Mouse (Mus musculus) liver, embryonic 14.5 days (tissue): ENCODE results near the gene Ccdc106. TPM values are rescaled to one million over a fixed set of nuclear protein-coding genes. Genes with fewer than 3 reads are reported as not detected.

ENCODE experiments used
- ATAC-seq: fragments of 200-750 bp; cut with Nextera tagmentation; 2 replicates; pipeline ENCODE4 v1.8.0; 2017; ENCODE audit warnings: moderate number of reproducible peaks, mild to moderate bottlenecking, moderate library complexity; ENCODE audit not compliant: insufficient read depth
- DNase-seq, 3 experiments: peaks; one replicate each; pipeline ENCODE4 v3.0.0-alpha.2; 2012 to 2013; ENCODE audit warnings: low read depth in 3 of 3, low spot score in 3 of 3
- H3K27ac ChIP-seq: fragments of 300-500 bp; sonication (generic); 2 replicates; pipeline ENCODE4 v1.5.1; 2014; ENCODE audit warnings: moderate library complexity, mild to moderate bottlenecking, control low read depth, inconsistent platforms
- H3K27me3 ChIP-seq: fragments of 300-500 bp; sonication (generic); 2 replicates; pipeline ENCODE4 v1.6.1; 2014; ENCODE audit warnings: mild to moderate bottlenecking, low read length, moderate library complexity; ENCODE audit not compliant: control insufficient read depth, insufficient read depth
- H3K36me3 ChIP-seq: fragments of 300-500 bp; sonication (generic); replicated peaks from 2 replicates; pipeline ENCODE4 v1.6.1; 2014; ENCODE audit warnings: low read depth; ENCODE audit not compliant: control insufficient read depth, insufficient read depth
- H3K4me1 ChIP-seq, 2 experiments: fragments of 200-500 bp in 1 of 2; fragments of 300-500 bp in 1 of 2; sonication (generic) in 1 of 2; replicated peaks; 2 replicates each; pipeline ENCODE4 v1.6.1; 2012 to 2014; ENCODE audit warnings: antibody characterized with exemption in 1 of 2, inconsistent platforms in 1 of 2, low read length in 1 of 2; ENCODE audit not compliant: control insufficient read depth in 2 of 2, insufficient read depth in 2 of 2
- H3K4me2 ChIP-seq: fragments of 300-500 bp; sonication (generic); 2 replicates; pipeline ENCODE4 v1.6.1; 2014; ENCODE audit warnings: low read depth, mild to moderate bottlenecking, control low read depth, moderate library complexity
- H3K4me3 ChIP-seq, 2 experiments: fragments of 200-500 bp in 1 of 2; fragments of 300-500 bp in 1 of 2; sonication (generic) in 1 of 2; 2 replicates each; pipeline ENCODE4 v1.5.1; 2012 to 2014; ENCODE audit warnings: low read depth in 2 of 2, low read length in 2 of 2, mild to moderate bottlenecking in 2 of 2, control low read depth in 1 of 2, inconsistent platforms in 1 of 2, moderate library complexity in 1 of 2; ENCODE audit not compliant: insufficient read depth in 1 of 2
- H3K9ac ChIP-seq: fragments of 300-500 bp; sonication (generic); replicated peaks from 2 replicates; pipeline ENCODE4 v1.6.1; 2014; ENCODE audit warnings: mild to moderate bottlenecking, control low read depth, moderate library complexity
- H3K9me3 ChIP-seq: fragments of 300-500 bp; sonication (generic); 2 replicates; pipeline ENCODE4 v1.6.1; 2016; ENCODE audit warnings: low read length, mixed read lengths; ENCODE audit not compliant: control insufficient read depth
- CTCF ChIP-seq: IDR thresholded peaks from 2 replicates; pipeline ENCODE4 v1.5.1; 2016; ENCODE audit warnings: antibody characterized with exemption, low read depth, control low read depth
- EP300 ChIP-seq: IDR thresholded peaks from 2 replicates; pipeline ENCODE4 v1.6.1; 2016; ENCODE audit warnings: antibody characterized with exemption, low read depth
- WGBS: fragments of 180-500 bp; shearing (Covaris S2); extraction: QIAGEN DNeasy Blood & Tissue Kit; methylation state at CpG from one replicate; pipeline ENCODE4 v1.1.7; 2014; ENCODE audit not compliant: insufficient replicate concordance; 5-methylcytosine and 5-hydroxymethylcytosine counted together
- polyA plus RNA-seq, 2 experiments: library from polyadenylated mRNA; depleted of rRNA in 1 of 2; stranded (reverse) in 1 of 2; unstranded in 1 of 2; fragments of >200 nt; fragmentation: Nextera tagmentation in 1 of 2; extraction: Ambion mirVana in 1 of 2; gene quantifications; 2 replicates each; pipeline versions ENCODE4 v1.2.1 to v1.2.3; 2012 to 2014

Gene Ccdc106
- polyA plus RNA-seq (2012; rRNA removed) (0.49 and 0.64 TPM in 2 replicates), polyA plus RNA-seq (2014; fragmentation: Nextera tagmentation; extraction: Ambion mirVana) (0.24 and 0.35 TPM in 2 replicates)

DNA sequence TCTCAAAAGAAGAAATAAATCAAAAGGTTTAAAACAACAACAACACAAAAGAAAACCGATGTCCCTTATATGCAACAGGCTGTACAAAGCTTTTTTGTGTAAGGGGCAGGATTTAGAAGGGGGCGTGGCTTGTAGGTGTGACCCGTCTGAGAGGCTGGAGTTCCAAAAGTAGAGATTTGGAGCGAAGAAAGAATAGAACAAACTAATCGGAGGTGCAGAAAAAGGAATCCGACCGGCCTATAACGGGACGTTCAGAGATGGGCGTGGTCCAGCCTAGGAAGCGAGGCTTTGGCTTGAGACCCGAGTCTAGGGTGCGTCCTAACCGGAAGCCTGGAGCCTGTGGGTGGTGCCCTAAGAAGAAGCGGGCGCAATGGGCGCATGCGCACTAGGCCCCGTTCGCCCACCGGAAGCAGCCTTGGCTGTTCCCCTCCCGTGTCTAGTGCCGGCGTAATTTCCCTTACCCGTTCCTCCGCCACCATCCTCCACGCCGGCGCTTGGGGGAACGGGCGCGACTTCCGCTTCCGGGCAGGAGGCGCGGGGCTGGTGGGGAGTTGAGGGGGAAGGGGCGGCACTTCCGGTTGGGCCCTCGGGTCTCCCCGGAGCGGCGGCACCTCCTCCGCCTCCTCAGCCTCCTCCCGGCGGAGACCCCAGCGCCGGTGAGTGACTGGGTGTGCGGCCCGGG lies at the start of gene Ccdc106, which contains the start of gene Zfp865:
Gene Ccdc106 (plus strand): TSS at position 554 of the 682 bp plus-strand sequence.
Gene Zfp865 (plus strand): TSS at position 377 of the 682 bp plus-strand sequence.
- WGBS: under 1% methylated on average over 49 of the region's 49 CpGs
- peak within 1 kb of the TSS; percentile 66 for H3K4me2 ChIP-seq
- H3K27me3 ChIP-seq: no peaks in the 10 kb centered on the region
- H3K9me3 ChIP-seq: no peaks in the 10 kb centered on the region; the same call in 1 of the 2 replicates
- peak within 1 kb of the TSS; percentile 81 to 84 for H3K4me3 ChIP-seq
- H3K27ac ChIP-seq: peak within 1 kb of the TSS; percentile 82
- TF ChIP-seq EP300: no peak
- TF ChIP-seq CTCF: peak; percentile 22; the same call in 1 of the 2 replicates
- H3K9ac ChIP-seq: peak within 1 kb of the TSS; percentile 79
- H3K4me1 ChIP-seq: peaks cover 10 to 16% of the 10 kb centered on the region in 2 experiments
- DNase-seq (peak; percentile 94 to 95 (median 95)), ATAC-seq (peak; percentile 84)
- peaks cover 4% of the 10 kb centered on the region for H3K36me3 ChIP-seq

DNA sequence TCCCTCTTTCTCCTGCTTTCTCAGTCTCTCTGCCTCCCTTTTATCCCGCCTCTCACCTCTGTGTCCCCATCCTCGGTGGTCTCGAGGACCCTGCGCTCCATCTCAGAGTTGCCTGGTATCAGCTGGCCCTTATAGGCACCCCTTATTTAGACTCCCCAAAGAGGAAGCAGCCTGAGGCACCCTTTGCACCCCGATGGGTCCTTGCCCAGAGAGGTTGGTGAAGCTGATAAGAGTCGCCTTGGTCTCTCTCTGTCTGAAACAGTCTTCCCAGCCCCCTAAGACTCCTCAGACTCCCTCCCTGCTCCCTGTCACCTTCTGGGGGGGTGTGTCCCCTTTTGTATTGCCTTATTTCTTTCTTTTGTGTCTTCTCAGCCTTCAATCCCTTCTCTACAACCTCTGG lies 49.3 kb upstream of the Ccdc106 start, which contains the start of gene Sbk3:
Gene Sbk3 (minus strand): TSS at position 101 of the 400 bp plus-strand sequence.
- 28% methylated on average over 6 of the region's 6 CpGs for WGBS
- ATAC-seq: no peak
- TF ChIP-seq EP300 (no peak), CTCF (no peak)

GRCm38 (mm10) chr7:4971710-4972109 lies 48.6 kb upstream of the Ccdc106 start:
- H3K9ac ChIP-seq: no peak overlapping the region
- WGBS: 19% methylated on average over 7 of the region's 7 CpGs
- DNase-seq (no peak), ATAC-seq (no peak)
- H3K9me3 ChIP-seq: no peaks in the 10 kb centered on the region
- H3K4me1 ChIP-seq: no peaks in the 10 kb centered on the region
- H3K4me3 ChIP-seq: no peak overlapping the region
- H3K27ac ChIP-seq: no peak overlapping the region
- H3K27me3 ChIP-seq: no peaks in the 10 kb centered on the region
- TF ChIP-seq EP300 (no peak), CTCF (no peak)
- no peaks in the 10 kb centered on the region for H3K36me3 ChIP-seq
- no peak overlapping the region for H3K4me2 ChIP-seq

More for the DNA sequence above, 49.3 kb upstream of the Ccdc106 start, which contains the start of gene Sbk3:
- Histone ChIP-seq H3K27me3 (no peaks in the 10 kb centered on the region), H3K4me2 (no peak within 1 kb of the TSS), H3K4me1 (no peaks in the 10 kb centered on the region), H3K9me3 (no peaks in the 10 kb centered on the region), H3K4me3 (no peak within 1 kb of the TSS), H3K27ac (no peak within 1 kb of the TSS), H3K36me3 (no peaks in the 10 kb centered on the region), H3K9ac (no peak within 1 kb of the TSS)
- no peak for DNase-seq

- ATAC-seq (no peak), DNase-seq (no peak)
- no peak overlapping the region for H3K4me3 ChIP-seq
- no peaks in the 10 kb centered on the region for H3K9me3 ChIP-seq
- H3K9ac ChIP-seq: no peak overlapping the region
- no peaks in the 10 kb centered on the region for H3K4me1 ChIP-seq
- 44% methylated on average over 18 of the region's 18 CpGs for WGBS
- H3K27me3 ChIP-seq: no peaks in the 10 kb centered on the region
- no peak overlapping the region for H3K27ac ChIP-seq
- TF ChIP-seq EP300: no peak
- TF ChIP-seq CTCF: no peak
- H3K36me3 ChIP-seq: no peaks in the 10 kb centered on the region
- H3K4me2 ChIP-seq: no peak overlapping the region
Measured at GRCm38 (mm10) chr7:4972321-4973047, 47.9 kb upstream of the Ccdc106 start.

- Histone ChIP-seq H3K9me3 (no peaks in the 10 kb centered on the region), H3K36me3 (no peaks in the 10 kb centered on the region), H3K27ac (no peak overlapping the region), H3K4me2 (no peak overlapping the region), H3K9ac (no peak overlapping the region), H3K4me1 (no peaks in the 10 kb centered on the region), H3K27me3 (no peaks in the 10 kb centered on the region), H3K4me3 (no peak overlapping the region)
- ATAC-seq (no peak), DNase-seq (no peak)
- WGBS: 41% methylated on average over 4 of the region's 4 CpGs
- TF ChIP-seq CTCF: no peak
- TF ChIP-seq EP300: no peak
Measured at GRCm38 (mm10) chr7:4975455-4975854, 44.9 kb upstream of the Ccdc106 start.
